Mouse (Mus musculus): ENCODE measurements at regions not wholly inside any gene's neighbourhood (a gene's known extent, or its start where the extent isn't known, plus 50 kb on each side); places are given as distances from the start of the nearest gene placed in this dataset.

DNA sequence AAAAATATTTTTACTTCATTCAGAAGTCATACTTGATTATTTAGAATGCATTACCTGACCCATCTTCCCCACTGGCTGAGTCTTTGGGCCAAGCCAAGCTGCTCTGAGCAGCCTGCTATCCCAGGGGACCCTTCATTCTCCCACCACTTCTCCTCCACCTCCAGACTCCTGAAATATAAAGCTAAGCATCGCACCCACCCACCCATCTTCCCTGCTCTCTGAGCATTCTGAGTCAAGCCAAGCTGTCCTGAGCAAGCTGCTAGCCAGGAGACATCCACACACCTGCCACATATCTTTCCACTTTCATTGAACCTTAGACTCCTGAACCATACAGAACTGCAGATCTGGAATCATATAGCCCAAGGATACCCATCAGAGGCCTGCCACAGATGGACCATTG is 1456.2 kb upstream of the Adam24 start:
- WGBS (ENCODE audit: insufficient replicate concordance), result 60% methylated on average over 1 of the region's 1 CpGs
- H3K9me3 ChIP-seq (replicated peaks; ENCODE audit: control insufficient read depth, low read length), result no peaks in the 10 kb centered on the region
- no peaks in the 10 kb centered on the region for H3K27me3 ChIP-seq (ENCODE audit: control insufficient read depth, insufficient read depth, low read depth, low read length)
- H3K36me3 ChIP-seq (ENCODE audit: control insufficient read depth, insufficient read depth), result no peaks in the 10 kb centered on the region
- no peak overlapping the region for H3K4me3 ChIP-seq (ENCODE audit: low read depth, low read length)
- no peak overlapping the region for H3K27ac ChIP-seq (ENCODE audit: low read length)
- H3K9ac ChIP-seq (ENCODE audit: low read depth, low read length), result no peak overlapping the region
- H3K4me1 ChIP-seq (ENCODE audit: control insufficient read depth, low read depth, low read length), result no peaks in the 10 kb centered on the region
- no peak overlapping the region for H3K4me2 ChIP-seq (ENCODE audit: low read depth, low read length)
- no peak for ATAC-seq (ENCODE audit: low read depth)

- no peak for ATAC-seq (ENCODE audit: low read depth)
- Histone ChIP-seq H3K4me1 (ENCODE audit: control insufficient read depth, low read depth, low read length) (no peaks in the 10 kb centered on the region), H3K4me2 (ENCODE audit: low read depth, low read length) (no peak overlapping the region), H3K4me3 (ENCODE audit: low read depth, low read length) (no peak overlapping the region), H3K9me3 (replicated peaks; ENCODE audit: control insufficient read depth, low read length) (no peaks in the 10 kb centered on the region), H3K9ac (ENCODE audit: low read depth, low read length) (no peak overlapping the region), H3K27ac (ENCODE audit: low read length) (no peak overlapping the region), H3K36me3 (ENCODE audit: control insufficient read depth, insufficient read depth) (no peaks in the 10 kb centered on the region), H3K27me3 (ENCODE audit: control insufficient read depth, insufficient read depth, low read depth, low read length) (no peaks in the 10 kb centered on the region)
Observed at GRCm38 (mm10) chr8:39227239-39227638, 1447.6 kb upstream of the Adam24 start.

DNA sequence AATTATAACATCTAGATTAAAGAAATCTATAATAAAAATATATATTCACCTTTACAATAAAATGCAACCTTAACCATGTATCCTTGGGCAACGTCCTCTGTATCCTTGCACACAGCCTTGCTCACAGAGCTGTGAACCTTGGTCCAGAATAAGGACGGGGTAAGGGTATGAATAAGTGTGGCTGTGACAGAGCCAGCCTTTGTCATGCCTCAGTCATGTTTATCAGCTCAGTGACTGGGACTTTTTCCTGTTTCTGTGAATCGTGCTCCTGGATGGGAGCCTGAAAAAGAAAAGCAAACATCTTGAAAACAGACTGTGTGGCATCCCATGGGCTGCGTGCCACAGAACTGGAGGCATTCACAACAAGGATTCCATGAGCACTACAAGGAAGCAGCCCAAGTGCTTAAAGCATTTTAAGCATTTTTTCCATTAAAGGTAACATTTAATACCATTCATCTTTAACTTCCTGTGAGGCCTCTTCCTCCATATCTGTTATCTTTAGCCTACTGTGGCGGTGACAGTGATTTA is 1405.8 kb upstream of the Adam24 start:
- no peaks in the 10 kb centered on the region for H3K9me3 ChIP-seq (replicated peaks; ENCODE audit: control insufficient read depth, low read length)
- H3K9ac ChIP-seq (ENCODE audit: low read depth, low read length), result no peak overlapping the region
- no peak for ATAC-seq (ENCODE audit: low read depth)
- H3K4me3 ChIP-seq (ENCODE audit: low read depth, low read length), result no peak overlapping the region
- 43% methylated on average over 5 of the region's 5 CpGs for WGBS (ENCODE audit: insufficient replicate concordance)
- no peaks in the 10 kb centered on the region for H3K36me3 ChIP-seq (ENCODE audit: control insufficient read depth, insufficient read depth)
- H3K27me3 ChIP-seq (ENCODE audit: control insufficient read depth, insufficient read depth, low read depth, low read length), result no peaks in the 10 kb centered on the region
- H3K4me1 ChIP-seq (ENCODE audit: control insufficient read depth, low read depth, low read length), result no peaks in the 10 kb centered on the region
- H3K4me2 ChIP-seq (ENCODE audit: low read depth, low read length), result no peak overlapping the region
- no peak overlapping the region for H3K27ac ChIP-seq (ENCODE audit: low read length)

DNA sequence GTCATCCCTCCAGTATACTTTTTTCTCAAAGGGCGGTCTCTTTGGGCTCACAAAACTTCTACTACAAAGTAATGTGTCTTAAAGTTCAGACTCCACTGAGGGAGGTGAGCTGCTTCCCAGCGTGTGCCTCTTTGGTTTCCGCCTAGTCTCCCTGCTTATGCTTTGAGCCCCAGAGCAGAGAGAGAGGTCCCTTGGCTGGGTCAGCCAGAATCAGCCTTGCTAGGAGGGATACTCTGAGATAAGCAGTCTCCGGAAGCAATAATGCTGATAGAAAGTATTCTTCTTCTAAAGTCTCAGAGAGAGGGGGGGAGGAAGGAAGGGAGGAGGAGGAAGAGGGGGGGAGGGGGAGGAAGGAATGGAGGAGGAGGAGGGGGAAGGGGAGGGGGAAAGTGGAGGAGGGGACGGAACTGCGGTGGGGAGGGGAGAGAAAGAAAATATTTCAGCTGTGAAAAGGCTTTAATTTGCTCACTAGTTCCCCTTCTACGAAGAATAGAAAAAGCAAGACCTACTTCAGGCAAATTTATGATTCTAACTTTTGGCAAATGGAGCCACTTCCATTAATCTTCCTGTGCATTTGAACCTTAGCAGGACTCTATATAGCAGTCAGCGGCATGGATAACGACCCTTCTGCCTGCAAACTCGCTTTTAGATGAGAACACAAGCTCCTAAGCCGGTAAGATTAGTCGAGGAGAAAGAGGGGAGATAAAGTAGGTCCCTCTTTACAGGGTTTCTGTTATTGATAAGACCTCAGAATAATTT is 1377.2 kb upstream of the Adam24 start:
- Histone ChIP-seq H3K27ac (ENCODE audit: low read length) (no peak overlapping the region), H3K9ac (ENCODE audit: low read depth, low read length) (no peak overlapping the region), H3K36me3 (ENCODE audit: control insufficient read depth, insufficient read depth) (no peaks in the 10 kb centered on the region), H3K27me3 (ENCODE audit: control insufficient read depth, insufficient read depth, low read depth, low read length) (no peaks in the 10 kb centered on the region), H3K9me3 (replicated peaks; ENCODE audit: control insufficient read depth, low read length) (no peaks in the 10 kb centered on the region), H3K4me1 (ENCODE audit: control insufficient read depth, low read depth, low read length) (no peaks in the 10 kb centered on the region), H3K4me2 (ENCODE audit: low read depth, low read length) (no peak overlapping the region), H3K4me3 (ENCODE audit: low read depth, low read length) (no peak overlapping the region)
- peak; percentile 39; the same call in 1 of the 2 replicates for ATAC-seq (ENCODE audit: low read depth)
- WGBS (ENCODE audit: insufficient replicate concordance), result 7% methylated on average over 12 of the region's 12 CpGs

DNA sequence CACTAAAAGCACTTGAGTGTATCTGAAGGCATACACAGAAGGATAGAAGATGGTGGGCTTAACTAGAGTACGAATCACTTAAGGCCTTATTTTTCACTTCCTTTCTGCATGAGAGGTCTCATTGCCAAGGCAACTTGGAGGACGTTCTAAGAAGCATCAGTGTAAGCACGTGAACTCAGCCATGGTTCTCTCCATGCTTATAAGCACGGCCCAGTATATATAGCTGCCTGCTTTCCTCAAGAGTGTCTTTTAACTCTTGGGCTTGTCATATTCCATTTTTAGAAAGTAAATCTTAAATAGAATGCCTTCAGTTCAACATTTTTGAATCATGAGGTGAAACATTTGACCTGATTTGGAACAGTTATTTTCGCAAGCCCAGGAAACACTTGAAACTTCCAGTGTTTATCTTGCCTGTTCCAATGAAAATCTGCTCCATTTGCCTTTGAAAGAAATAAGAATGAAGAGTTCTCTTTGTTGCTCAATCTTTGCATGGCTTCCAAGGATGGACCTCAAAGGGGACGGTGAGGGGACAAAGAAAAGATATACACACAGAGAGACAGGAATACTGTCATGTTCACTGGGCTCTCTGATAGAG is 1371.0 kb upstream of the Adam24 start:
- H3K27ac ChIP-seq (ENCODE audit: low read length), result no peak overlapping the region
- H3K4me2 ChIP-seq (ENCODE audit: low read depth, low read length), result no peak overlapping the region
- H3K4me3 ChIP-seq (ENCODE audit: low read depth, low read length), result no peak overlapping the region
- no peaks in the 10 kb centered on the region for H3K36me3 ChIP-seq (ENCODE audit: control insufficient read depth, insufficient read depth)
- 58% methylated on average over 6 of the region's 6 CpGs for WGBS (ENCODE audit: insufficient replicate concordance)
- no peaks in the 10 kb centered on the region for H3K27me3 ChIP-seq (ENCODE audit: control insufficient read depth, insufficient read depth, low read depth, low read length)
- no peak overlapping the region for H3K9ac ChIP-seq (ENCODE audit: low read depth, low read length)
- no peaks in the 10 kb centered on the region for H3K9me3 ChIP-seq (replicated peaks; ENCODE audit: control insufficient read depth, low read length)
- ATAC-seq (ENCODE audit: low read depth), result no peak
- no peaks in the 10 kb centered on the region for H3K4me1 ChIP-seq (ENCODE audit: control insufficient read depth, low read depth, low read length)

DNA sequence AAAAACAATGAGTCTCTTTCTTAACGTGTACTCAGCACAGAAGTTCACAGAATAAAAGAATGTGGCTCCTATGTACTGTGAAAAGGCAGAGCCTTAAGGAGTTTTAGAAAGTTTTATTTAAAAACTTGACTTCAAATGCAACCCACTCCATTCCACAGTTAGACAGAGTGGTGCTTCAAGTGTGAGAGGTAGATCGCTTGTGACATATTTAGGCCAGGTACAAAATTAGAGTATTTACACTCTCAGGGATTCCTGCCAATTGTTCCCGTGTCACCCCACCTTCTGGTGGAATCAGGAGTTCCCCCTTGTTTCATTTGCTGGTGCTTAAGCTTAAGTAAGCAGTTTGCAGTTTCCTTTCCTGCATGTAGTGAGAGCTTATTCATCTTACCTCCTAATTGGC is 1361.0 kb upstream of the Adam24 start:
- H3K27ac ChIP-seq (ENCODE audit: low read length), result no peak overlapping the region
- H3K4me1 ChIP-seq (ENCODE audit: control insufficient read depth, low read depth, low read length), result no peaks in the 10 kb centered on the region
- H3K4me3 ChIP-seq (ENCODE audit: low read depth, low read length), result no peak overlapping the region
- H3K36me3 ChIP-seq (ENCODE audit: control insufficient read depth, insufficient read depth), result no peaks in the 10 kb centered on the region
- ATAC-seq (ENCODE audit: low read depth), result no peak
- no peak overlapping the region for H3K4me2 ChIP-seq (ENCODE audit: low read depth, low read length)
- no peaks in the 10 kb centered on the region for H3K9me3 ChIP-seq (replicated peaks; ENCODE audit: control insufficient read depth, low read length)
- no peaks in the 10 kb centered on the region for H3K27me3 ChIP-seq (ENCODE audit: control insufficient read depth, insufficient read depth, low read depth, low read length)
- 53% methylated on average over 3 of the region's 3 CpGs for WGBS (ENCODE audit: insufficient replicate concordance)
- H3K9ac ChIP-seq (ENCODE audit: low read depth, low read length), result no peak overlapping the region

DNA sequence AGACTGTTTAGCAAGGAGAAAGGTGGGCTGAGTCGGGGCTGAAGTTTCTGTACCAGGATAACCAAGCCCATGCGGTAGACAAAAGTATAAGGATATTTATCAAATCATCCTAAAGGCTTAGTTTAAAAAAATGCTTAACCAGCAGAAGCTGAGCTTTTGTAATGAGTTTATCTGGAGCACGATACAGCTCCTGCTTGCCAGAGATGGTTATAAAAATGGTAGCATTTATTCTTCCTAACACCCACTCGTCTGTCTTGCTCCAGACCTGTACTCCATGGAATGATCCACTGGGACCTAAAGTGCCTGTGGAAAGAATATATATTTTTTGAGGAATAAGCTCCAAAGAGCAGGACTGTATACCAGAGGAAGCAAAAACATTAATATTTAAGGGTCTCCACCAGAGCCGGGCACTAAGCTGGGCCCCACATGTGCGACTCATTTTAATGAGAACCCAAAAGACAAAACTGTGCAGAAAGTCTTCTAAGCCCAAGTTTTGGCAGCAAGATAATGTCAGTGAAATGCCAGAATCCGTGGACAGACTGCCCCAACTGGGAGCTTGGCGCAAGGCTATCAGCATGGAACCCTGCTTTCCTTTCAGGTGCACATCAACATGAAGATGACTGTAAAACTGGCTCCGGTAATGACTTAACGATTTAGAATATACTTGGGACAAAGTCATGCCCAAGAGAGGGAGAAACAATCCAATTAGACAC is 1359.2 kb upstream of the Adam24 start:
- Histone ChIP-seq H3K36me3 (ENCODE audit: control insufficient read depth, insufficient read depth) (no peaks in the 10 kb centered on the region), H3K9ac (ENCODE audit: low read depth, low read length) (no peak overlapping the region), H3K4me2 (ENCODE audit: low read depth, low read length) (no peak overlapping the region), H3K4me1 (ENCODE audit: control insufficient read depth, low read depth, low read length) (no peaks in the 10 kb centered on the region), H3K4me3 (ENCODE audit: low read depth, low read length) (no peak overlapping the region), H3K27ac (ENCODE audit: low read length) (no peak overlapping the region), H3K27me3 (ENCODE audit: control insufficient read depth, insufficient read depth, low read depth, low read length) (no peaks in the 10 kb centered on the region), H3K9me3 (replicated peaks; ENCODE audit: control insufficient read depth, low read length) (no peaks in the 10 kb centered on the region)
- WGBS (ENCODE audit: insufficient replicate concordance), result 67% methylated on average over 10 of the region's 10 CpGs
- ATAC-seq (ENCODE audit: low read depth), result no peak

DNA sequence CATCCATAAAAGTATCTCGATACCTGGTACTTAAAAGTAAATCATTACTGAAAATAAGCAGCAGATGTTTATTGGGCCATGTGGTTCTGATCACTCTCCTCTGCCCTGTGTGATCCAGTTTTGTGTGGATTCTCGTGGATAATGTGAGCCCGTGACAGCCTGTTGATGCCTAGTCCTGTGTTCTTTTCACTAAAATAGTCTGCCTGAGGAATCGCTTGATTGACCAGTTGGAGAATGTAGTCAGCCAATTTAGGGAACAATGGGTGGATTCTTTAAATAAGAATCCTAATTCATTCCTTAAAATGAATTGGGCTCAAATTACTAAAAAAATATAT is 1358.7 kb upstream of the Adam24 start:
- Histone ChIP-seq H3K9me3 (replicated peaks; ENCODE audit: control insufficient read depth, low read length) (no peaks in the 10 kb centered on the region), H3K4me1 (ENCODE audit: control insufficient read depth, low read depth, low read length) (no peaks in the 10 kb centered on the region), H3K27ac (ENCODE audit: low read length) (no peak overlapping the region), H3K36me3 (ENCODE audit: control insufficient read depth, insufficient read depth) (no peaks in the 10 kb centered on the region), H3K4me3 (ENCODE audit: low read depth, low read length) (no peak overlapping the region), H3K27me3 (ENCODE audit: control insufficient read depth, insufficient read depth, low read depth, low read length) (no peaks in the 10 kb centered on the region), H3K4me2 (ENCODE audit: low read depth, low read length) (no peak overlapping the region), H3K9ac (ENCODE audit: low read depth, low read length) (no peak overlapping the region)
- 50% methylated on average over 4 of the region's 4 CpGs for WGBS (ENCODE audit: insufficient replicate concordance)
- ATAC-seq (ENCODE audit: low read depth), result no peak

- H3K4me1 ChIP-seq (ENCODE audit: control insufficient read depth, low read depth, low read length), result no peaks in the 10 kb centered on the region
- no peaks in the 10 kb centered on the region for H3K9me3 ChIP-seq (replicated peaks; ENCODE audit: control insufficient read depth, low read length)
- no peak overlapping the region for H3K4me3 ChIP-seq (ENCODE audit: low read depth, low read length)
- no peak overlapping the region for H3K9ac ChIP-seq (ENCODE audit: low read depth, low read length)
- ATAC-seq (ENCODE audit: low read depth), result no peak
- H3K27ac ChIP-seq (ENCODE audit: low read length), result no peak overlapping the region
- no peaks in the 10 kb centered on the region for H3K36me3 ChIP-seq (ENCODE audit: control insufficient read depth, insufficient read depth)
- 59% methylated on average over 1 of the region's 1 CpGs for WGBS (ENCODE audit: insufficient replicate concordance)
- H3K27me3 ChIP-seq (ENCODE audit: control insufficient read depth, insufficient read depth, low read depth, low read length), result no peaks in the 10 kb centered on the region
- H3K4me2 ChIP-seq (ENCODE audit: low read depth, low read length), result no peak overlapping the region
Observed at GRCm38 (mm10) chr8:39329378-39329777, 1345.5 kb upstream of the Adam24 start.

Measured in liver, embryonic 16.5 days (tissue).